Comparison of ENCODE assay signal across 8 mouse cellular contexts in the genomic region with DNA sequence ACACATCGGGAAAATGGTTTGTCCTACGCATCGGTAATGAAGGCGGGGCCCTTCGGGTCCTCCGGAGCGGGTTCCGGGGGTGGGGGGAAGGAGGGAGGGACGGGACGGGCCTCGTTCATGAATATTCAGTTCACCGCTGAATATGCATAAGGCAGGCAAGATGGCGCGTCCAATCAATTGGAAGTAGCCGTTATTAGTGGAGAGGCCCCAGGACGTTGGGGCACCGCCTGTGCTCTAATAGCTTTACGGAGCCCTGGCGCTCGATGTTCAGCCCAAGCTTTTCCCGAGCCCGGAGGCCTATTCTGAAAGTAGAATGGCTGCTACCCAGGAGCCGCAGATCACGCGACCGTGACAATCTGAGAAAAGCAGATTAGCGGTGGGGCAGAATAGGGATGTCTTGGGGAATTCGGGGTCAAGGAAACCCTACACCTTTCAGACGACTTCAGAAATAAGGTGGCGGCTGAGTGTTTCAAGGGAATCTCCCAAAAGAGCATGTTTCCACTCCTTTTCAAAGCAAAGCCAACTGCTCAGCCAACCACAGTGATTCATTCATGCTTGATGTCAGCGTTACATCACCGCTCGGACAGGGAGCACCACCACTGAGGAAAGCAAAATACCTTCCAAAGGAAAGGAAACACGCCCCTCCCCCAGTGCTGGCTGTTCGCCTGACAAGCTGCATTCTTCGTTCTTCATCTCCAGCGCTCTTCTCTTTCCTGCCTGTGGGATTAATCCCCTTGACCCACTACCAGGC. TPM values are rescaled to one million over a fixed set of nuclear protein-coding genes. Genes with fewer than 3 reads are reported as not detected.
DNase-seq lines count a peak whose midpoint lies in the region; ATAC-seq and TF ChIP-seq lines count a peak whose summit lies in the region.

No protein-coding gene starts in this region.

- peak overlapping the region; percentile 69 for H3K4me3 ChIP-seq in heart, embryonic 13.5 days
- peak overlapping the region; percentile 55 for H3K4me3 ChIP-seq in kidney, postnatal 0 days (replicated peaks; ENCODE audit: low read depth, low read length)
- H3K4me3 ChIP-seq in liver, embryonic 11.5 days (ENCODE audit: low read depth, low read length), result peak overlapping the region; percentile 67
- H3K4me3 ChIP-seq in testis, adult 2 months (ENCODE audit: control insufficient read depth, low read depth, low read length), result peak overlapping the region; percentile 99

- WGBS in heart, embryonic 13.5 days, result under 1% methylated on average over 37 of the region's 37 CpGs
- WGBS in kidney, postnatal 0 days, result 0% methylated on average over 37 of the region's 37 CpGs
- under 1% methylated on average over 37 of the region's 37 CpGs for WGBS in liver, embryonic 11.5 days

- peak overlapping the region; percentile 95 for H3K9ac ChIP-seq in heart, embryonic 13.5 days
- H3K9ac ChIP-seq in kidney, postnatal 0 days (ENCODE audit: low read depth, low read length), result peak overlapping the region; percentile 79
- H3K9ac ChIP-seq in liver, embryonic 11.5 days (ENCODE audit: low read depth, low read length), result peak overlapping the region; percentile 75

- no peaks in the 10 kb centered on the region for H3K27me3 ChIP-seq in heart, embryonic 13.5 days (replicated peaks)
- H3K27me3 ChIP-seq in kidney, postnatal 0 days (ENCODE audit: insufficient read depth, low read length), result no peaks in the 10 kb centered on the region
- H3K27me3 ChIP-seq in liver, embryonic 11.5 days (replicated peaks; ENCODE audit: control insufficient read depth, insufficient read depth, low read length), result no peaks in the 10 kb centered on the region
- H3K27me3 ChIP-seq in testis, adult 2 months (ENCODE audit: control insufficient read depth, insufficient read depth, low read length), result no peaks in the 10 kb centered on the region

- peak; percentile 23; the same call in 1 of the 2 replicates for TF ChIP-seq POLR2A in brain, embryonic 14.5 days (IDR thresholded peaks at IDR 0.05; ENCODE audit: borderline replicate concordance, extremely low read depth, insufficient read depth, insufficient read length, poor library complexity, severe bottlenecking)
- peak; percentile 63 for TF ChIP-seq POLR2A in testis, adult 2 months (IDR thresholded peaks at IDR 0.05; ENCODE audit: control insufficient read depth, low read depth, low read length)

- peak; percentile 51 for ATAC-seq in CD4-positive, CD25-positive, alpha-beta regulatory T cell, adult 4 months
- ATAC-seq in erythroid progenitor cell, adult 5-6 weeks (replicated peaks; ENCODE audit: low FRiP score, poor library complexity, severe bottlenecking), result peak; percentile 79
- peak; percentile 81 for ATAC-seq in heart, embryonic 13.5 days (ENCODE audit: extremely low read depth, insufficient number of reproducible peaks, low FRiP score, low TSS enrichment)
- peak; percentile 86 for ATAC-seq in kidney, postnatal 0 days (replicated peaks; ENCODE audit: low FRiP score, low read depth)
- peak; percentile 83 for ATAC-seq in liver, embryonic 11.5 days (replicated peaks; ENCODE audit: low FRiP score)

- peak; percentile 98 for DNase-seq in brain, embryonic 14.5 days (ENCODE audit: low read depth)
- peak; percentile 96 for DNase-seq in kidney, postnatal 0 days (ENCODE audit: low spot score)
- DNase-seq in liver, embryonic 11.5 days (ENCODE audit: low spot score), result peak; percentile 77
- DNase-seq in naive thymus-derived CD4-positive, alpha-beta T cell, adult 2 months (ENCODE audit: low read depth), result peak; percentile 90

- peak overlapping the region; percentile 99 for H3K27ac ChIP-seq in heart, embryonic 13.5 days (replicated peaks)
- peak overlapping the region; percentile 93 for H3K27ac ChIP-seq in kidney, postnatal 0 days
- H3K27ac ChIP-seq in liver, embryonic 11.5 days (ENCODE audit: low read depth, low read length), result peak overlapping the region; percentile 99
- peak overlapping the region; percentile 100 for H3K27ac ChIP-seq in testis, adult 2 months (ENCODE audit: control insufficient read depth, insufficient read depth, low read depth, low read length)

- H3K36me3 ChIP-seq in heart, embryonic 13.5 days, result peaks cover 3% of the 10 kb centered on the region; the same call in 1 of the 2 replicates
- H3K36me3 ChIP-seq in kidney, postnatal 0 days (ENCODE audit: insufficient read depth, low read length), result no peaks in the 10 kb centered on the region
- H3K36me3 ChIP-seq in liver, embryonic 11.5 days (ENCODE audit: control insufficient read depth, insufficient read depth, low read length), result no peaks in the 10 kb centered on the region
- H3K36me3 ChIP-seq in testis, adult 2 months (ENCODE audit: control insufficient read depth, insufficient read depth, low read length), result peaks cover 3% of the 10 kb centered on the region

- peaks cover 43% of the 10 kb centered on the region for H3K4me1 ChIP-seq in heart, embryonic 13.5 days
- H3K4me1 ChIP-seq in kidney, postnatal 0 days (replicated peaks; ENCODE audit: insufficient read depth, low read length), result peaks cover 18% of the 10 kb centered on the region; the same call in 1 of the 2 replicates
- peaks cover 39% of the 10 kb centered on the region for H3K4me1 ChIP-seq in liver, embryonic 11.5 days (replicated peaks; ENCODE audit: control insufficient read depth, insufficient read depth, low read length)
- H3K4me1 ChIP-seq in testis, adult 2 months (ENCODE audit: control insufficient read depth, insufficient read depth, low read length), result peaks cover 12% of the 10 kb centered on the region

- peak overlapping the region; percentile 75 for H3K4me2 ChIP-seq in heart, embryonic 13.5 days
- H3K4me2 ChIP-seq in kidney, postnatal 0 days (ENCODE audit: low read length), result peak overlapping the region; percentile 69
- H3K4me2 ChIP-seq in liver, embryonic 11.5 days, result peak overlapping the region; percentile 79

- TF ChIP-seq CTCF in brain, embryonic 14.5 days (IDR thresholded peaks at IDR 0.05; ENCODE audit: borderline replicate concordance, extremely low read depth, insufficient read depth, insufficient read length), result no peak
- TF ChIP-seq CTCF in kidney, postnatal 0 days (IDR thresholded peaks at IDR 0.05; ENCODE audit: low read depth), result no peak
- TF ChIP-seq CTCF in testis, adult 2 months (IDR thresholded peaks at IDR 0.05; ENCODE audit: control insufficient read depth, insufficient read depth, insufficient replicate concordance, low read depth, low read length), result no peak

- no peaks in the 10 kb centered on the region for H3K9me3 ChIP-seq in heart, embryonic 13.5 days
- no peaks in the 10 kb centered on the region for H3K9me3 ChIP-seq in kidney, postnatal 0 days (replicated peaks; ENCODE audit: low read length)
- no peaks in the 10 kb centered on the region for H3K9me3 ChIP-seq in liver, embryonic 11.5 days (ENCODE audit: control insufficient read depth, low read length)

RNA-seq across cellular contexts. Expression of a gene that starts 0.7 kb away (rescaled TPM):
- 10 to 100 TPM; 25.6 to 36.0 TPM for polyA plus RNA-seq in CD4-positive, CD25-positive, alpha-beta regulatory T cell, adult 4 months (2017; shearing (Covaris generic))
- polyA plus RNA-seq in brain, embryonic 14.5 days (2012; rRNA removed), result 35.8 and 71.0 TPM in 2 replicates
- 124 and 145 TPM in 2 replicates for total RNA-seq in erythroid progenitor cell, adult 5-6 weeks (2015; ENCODE audit: low replicate concordance)
- total RNA-seq in erythroid progenitor cell, adult 5-6 weeks (2017; ENCODE audit: low replicate concordance), result 131 and 162 TPM in 2 replicates
- 16.1 and 19.1 TPM in 2 replicates for polyA plus RNA-seq in heart, embryonic 13.5 days (2015; fragmentation: Nextera tagmentation; extraction: Ambion mirVana)
- polyA plus RNA-seq in kidney, postnatal 0 days (2015; fragmentation: Nextera tagmentation; extraction: Ambion mirVana), result 19.0 and 21.0 TPM in 2 replicates
- 46.1 and 48.9 TPM in 2 replicates for polyA plus RNA-seq in liver, embryonic 11.5 days (2014; fragmentation: Nextera tagmentation; extraction: Ambion mirVana)
- 54.7 and 75.8 TPM in 2 replicates for polyA plus RNA-seq in testis, adult 2 months (2012; rRNA removed)

RNA-seq across cellular contexts. Expression of a gene that starts 2.6 kb away (rescaled TPM):
- not detected for polyA plus RNA-seq in CD4-positive, CD25-positive, alpha-beta regulatory T cell, adult 4 months (2017; shearing (Covaris generic))
- polyA plus RNA-seq in brain, embryonic 14.5 days (2012; rRNA removed), result 0.68 and 1.1 TPM in 2 replicates
- total RNA-seq in erythroid progenitor cell, adult 5-6 weeks (2015; ENCODE audit: low replicate concordance), result not detected in 2 replicates
- not detected in 2 replicates for total RNA-seq in erythroid progenitor cell, adult 5-6 weeks (2017; ENCODE audit: low replicate concordance)
- 0.19 and 0.51 TPM in 2 replicates for polyA plus RNA-seq in heart, embryonic 13.5 days (2015; fragmentation: Nextera tagmentation; extraction: Ambion mirVana)
- 0.17 TPM in 1 of 2 replicates, not detected in the other for polyA plus RNA-seq in kidney, postnatal 0 days (2015; fragmentation: Nextera tagmentation; extraction: Ambion mirVana)
- not detected in 2 replicates for polyA plus RNA-seq in liver, embryonic 11.5 days (2014; fragmentation: Nextera tagmentation; extraction: Ambion mirVana)
- 210 and 236 TPM in 2 replicates for polyA plus RNA-seq in testis, adult 2 months (2012; rRNA removed)

RNA-seq across cellular contexts. Expression of a gene that starts 6.6 kb away (rescaled TPM):
- polyA plus RNA-seq in CD4-positive, CD25-positive, alpha-beta regulatory T cell, adult 4 months (2017; shearing (Covaris generic)), result 10 to 100 TPM; 11.2 to 11.8 TPM
- 10.0 and 12.1 TPM in 2 replicates for polyA plus RNA-seq in brain, embryonic 14.5 days (2012; rRNA removed)
- total RNA-seq in erythroid progenitor cell, adult 5-6 weeks (2015; ENCODE audit: low replicate concordance), result 2.9 and 3.8 TPM in 2 replicates
- 0.77 and 3.0 TPM in 2 replicates for total RNA-seq in erythroid progenitor cell, adult 5-6 weeks (2017; ENCODE audit: low replicate concordance)
- polyA plus RNA-seq in heart, embryonic 13.5 days (2015; fragmentation: Nextera tagmentation; extraction: Ambion mirVana), result 2.7 and 3.1 TPM in 2 replicates
- polyA plus RNA-seq in kidney, postnatal 0 days (2015; fragmentation: Nextera tagmentation; extraction: Ambion mirVana), result 2.7 and 3.3 TPM in 2 replicates
- 0.90 and 1.0 TPM in 2 replicates for polyA plus RNA-seq in liver, embryonic 11.5 days (2014; fragmentation: Nextera tagmentation; extraction: Ambion mirVana)
- polyA plus RNA-seq in testis, adult 2 months (2012; rRNA removed), result 5.1 and 6.0 TPM in 2 replicates

RNA-seq across cellular contexts. Expression of a gene that starts 36.6 kb away (rescaled TPM):
- polyA plus RNA-seq in CD4-positive, CD25-positive, alpha-beta regulatory T cell, adult 4 months (2017; shearing (Covaris generic)), result 1 to 10 TPM; 2.9 to 4.5 TPM
- 3.0 and 4.2 TPM in 2 replicates for polyA plus RNA-seq in brain, embryonic 14.5 days (2012; rRNA removed)
- total RNA-seq in erythroid progenitor cell, adult 5-6 weeks (2015; ENCODE audit: low replicate concordance), result not detected in 2 replicates
- 0.77 TPM in 1 of 2 replicates, not detected in the other for total RNA-seq in erythroid progenitor cell, adult 5-6 weeks (2017; ENCODE audit: low replicate concordance)
- polyA plus RNA-seq in heart, embryonic 13.5 days (2015; fragmentation: Nextera tagmentation; extraction: Ambion mirVana), result 6.8 and 7.9 TPM in 2 replicates
- polyA plus RNA-seq in kidney, postnatal 0 days (2015; fragmentation: Nextera tagmentation; extraction: Ambion mirVana), result 12.0 and 12.1 TPM in 2 replicates
- 1.3 and 1.4 TPM in 2 replicates for polyA plus RNA-seq in liver, embryonic 11.5 days (2014; fragmentation: Nextera tagmentation; extraction: Ambion mirVana)
- polyA plus RNA-seq in testis, adult 2 months (2012; rRNA removed), result 0.79 and 1.2 TPM in 2 replicates

RNA-seq across cellular contexts. Expression of a gene that starts 42.5 kb away (rescaled TPM):
- polyA plus RNA-seq in CD4-positive, CD25-positive, alpha-beta regulatory T cell, adult 4 months (2017; shearing (Covaris generic)), result not detected
- 20.4 and 20.9 TPM in 2 replicates for polyA plus RNA-seq in brain, embryonic 14.5 days (2012; rRNA removed)
- total RNA-seq in erythroid progenitor cell, adult 5-6 weeks (2015; ENCODE audit: low replicate concordance), result not detected in 2 replicates
- total RNA-seq in erythroid progenitor cell, adult 5-6 weeks (2017; ENCODE audit: low replicate concordance), result not detected in 2 replicates
- 2.0 and 2.3 TPM in 2 replicates for polyA plus RNA-seq in heart, embryonic 13.5 days (2015; fragmentation: Nextera tagmentation; extraction: Ambion mirVana)
- 0.63 and 0.98 TPM in 2 replicates for polyA plus RNA-seq in kidney, postnatal 0 days (2015; fragmentation: Nextera tagmentation; extraction: Ambion mirVana)
- polyA plus RNA-seq in liver, embryonic 11.5 days (2014; fragmentation: Nextera tagmentation; extraction: Ambion mirVana), result 1.2 TPM in 2 replicates
- polyA plus RNA-seq in testis, adult 2 months (2012; rRNA removed), result 2.7 and 3.2 TPM in 2 replicates

Comparison
In these comparisons a context has a peak if more than half of its experiments do, and no peak if none do; other contexts are left out.
1. Peak in every context shown above with its lines: DNase-seq, ATAC-seq, H3K4me3 ChIP-seq and H3K27ac ChIP-seq.
2. RNA of a gene that starts 2.6 kb away (polyA plus RNA-seq): 210 to 236 TPM in testis, adult 2 months; 0.68 to 1.1 TPM in brain, embryonic 14.5 days, 0.19 to 0.51 TPM in heart, embryonic 13.5 days, 0.17 TPM in kidney, postnatal 0 days, not detected in CD4-positive, CD25-positive, alpha-beta regulatory T cell, adult 4 months and not detected in liver, embryonic 11.5 days; every median in the first group is over 100 times any median in the second.